Mouse (Mus musculus) brain, embryonic 14.5 days (tissue): Measurements from ENCODE around the gene Gm4131. TPM values are rescaled to one million over a fixed set of nuclear protein-coding genes. Genes with fewer than 3 reads are reported as not detected.
A peak's percentile ranks its signal among the peaks of the same experiment; 100 is the strongest.

Experiments
- DNase-seq: peaks from one replicate; pipeline ENCODE4 v3.0.0-alpha.2; 2011; ENCODE audit warnings: low read depth
- CTCF ChIP-seq: fragments of 200-500 bp; IDR thresholded peaks from 2 replicates; pipeline ENCODE4 v1.5.1; 2012; ENCODE audit warnings: inconsistent platforms, mild to moderate bottlenecking, moderate library complexity, borderline replicate concordance; ENCODE audit not compliant: insufficient read depth, insufficient read length; ENCODE audit errors: extremely low read depth
- POLR2A ChIP-seq: fragments of 200-500 bp; IDR thresholded peaks from 2 replicates; pipeline ENCODE4 v1.6.1; 2012; ENCODE audit warnings: mild to moderate bottlenecking, inconsistent platforms, borderline replicate concordance; ENCODE audit not compliant: poor library complexity, insufficient read depth, insufficient read length, severe bottlenecking; ENCODE audit errors: extremely low read depth
- polyA plus RNA-seq: library from polyadenylated mRNA; depleted of rRNA; stranded (reverse); fragments of >200 nt; gene quantifications from 2 replicates; pipeline ENCODE4 v1.2.3, GENCODE M21; 2012

Gm4131 gene
- polyA plus RNA-seq, 1 experiment: not detected

GRCm38 (mm10) chr14:62539834-62540233 lies 26.9 kb downstream of the Gm4131 start:
- DNase-seq: no peak
- no peak for TF ChIP-seq POLR2A
- no peak for TF ChIP-seq CTCF

GRCm38 (mm10) chr14:62536988-62537387 lies 29.7 kb downstream of the Gm4131 start:
- TF ChIP-seq CTCF: no peak
- TF ChIP-seq POLR2A: no peak
- no peak for DNase-seq

GRCm38 (mm10) chr14:62536127-62536526 lies 30.6 kb downstream of the Gm4131 start:
- no peak for DNase-seq
- TF ChIP-seq CTCF: no peak
- TF ChIP-seq POLR2A: no peak

GRCm38 (mm10) chr14:62530951-62531350 lies 35.8 kb downstream of the Gm4131 start:
- TF ChIP-seq CTCF (no peak), POLR2A (no peak)
- no peak for DNase-seq

GRCm38 (mm10) chr14:62512845-62513244 lies 53.9 kb downstream of the Gm4131 start:
- TF ChIP-seq POLR2A (no peak), CTCF (no peak)
- no peak for DNase-seq

GRCm38 (mm10) chr14:62509350-62509749 lies 57.4 kb downstream of the Gm4131 start:
- no peak for TF ChIP-seq POLR2A
- no peak for DNase-seq

- TF ChIP-seq POLR2A (no peak), CTCF (no peak)
- no peak for DNase-seq
Observed at GRCm38 (mm10) chr14:62506261-62506660, 60.5 kb downstream of the Gm4131 start.

- DNase-seq: no peak
Observed at GRCm38 (mm10) chr14:62497391-62497790, 69.3 kb downstream of the Gm4131 start.

GRCm38 (mm10) chr14:62496501-62496900 lies 70.2 kb downstream of the Gm4131 start:
- DNase-seq: no peak
- TF ChIP-seq POLR2A: no peak
- no peak for TF ChIP-seq CTCF

More at GRCm38 (mm10) chr14:62497391-62497790, 69.3 kb downstream of the Gm4131 start:
- TF ChIP-seq POLR2A (no peak), CTCF (no peak)

GRCm38 (mm10) chr14:62493456-62493855 lies 73.3 kb downstream of the Gm4131 start:
- TF ChIP-seq POLR2A: no peak
- TF ChIP-seq CTCF: no peak
- DNase-seq: no peak

- TF ChIP-seq POLR2A (no peak), CTCF (peak; percentile 99)
- DNase-seq: peak; percentile 96
Observed at GRCm38 (mm10) chr14:62492196-62492850, 74.4 kb downstream of the Gm4131 start.

- no peak for DNase-seq
- no peak for TF ChIP-seq POLR2A
- no peak for TF ChIP-seq CTCF
Observed at GRCm38 (mm10) chr14:62488270-62488669, 78.5 kb downstream of the Gm4131 start.

- DNase-seq: no peak
- no peak for TF ChIP-seq CTCF
- TF ChIP-seq POLR2A: no peak
Observed at GRCm38 (mm10) chr14:62481381-62481780, 85.3 kb downstream of the Gm4131 start.

- TF ChIP-seq CTCF: no peak
- no peak for TF ChIP-seq POLR2A
- peak; percentile 88 for DNase-seq
Observed at GRCm38 (mm10) chr14:62479395-62479794, 87.3 kb downstream of the Gm4131 start.
